Mouse (Mus musculus) retina, embryonic 14.5 days (tissue): ENCODE measurements around the gene Ctdnep1.

ENCODE experiments used
- DNase-seq: peaks from one replicate; pipeline ENCODE4 v3.0.0-alpha.2; 2015; ENCODE audit warnings: low spot score

The Ctdnep1 gene

GRCm38 (mm10) chr11:69981141-69981762 lies at the start of gene Ctdnep1:
Ctdnep1 (plus strand) TSS chr11:69981156.
- no peak for DNase-seq

- DNase-seq, result no peak
Observed at GRCm38 (mm10) chr11:69931769-69932168, 49.2 kb upstream of the Ctdnep1 start.

- peak; percentile 23 for DNase-seq
Observed at GRCm38 (mm10) chr11:69932254-69932653, 48.7 kb upstream of the Ctdnep1 start.

- DNase-seq, result no peak
Observed at GRCm38 (mm10) chr11:69933066-69933465, 47.9 kb upstream of the Ctdnep1 start.

DNA sequence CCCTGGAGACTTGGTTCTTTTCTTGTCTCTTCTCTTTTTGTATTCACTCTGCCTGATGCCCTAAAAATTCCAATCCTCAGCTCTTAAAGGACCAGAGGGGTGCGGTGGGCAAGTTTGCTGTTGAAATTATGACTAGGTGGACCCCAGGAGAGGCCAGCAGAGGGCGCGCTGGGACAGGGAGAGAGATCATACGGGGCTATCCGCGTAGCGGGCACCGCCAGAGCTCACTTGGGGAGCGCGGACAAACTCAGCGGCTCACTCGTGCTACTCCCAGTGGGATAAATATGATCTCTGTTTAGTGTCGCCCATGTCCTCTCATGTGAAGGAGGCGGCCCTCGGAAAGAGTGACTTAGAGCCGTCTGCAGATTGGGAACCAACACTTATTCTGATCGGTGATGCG lies 46.8 kb upstream of the Ctdnep1 start:
- DNase-seq, result peak; percentile 96

DNA sequence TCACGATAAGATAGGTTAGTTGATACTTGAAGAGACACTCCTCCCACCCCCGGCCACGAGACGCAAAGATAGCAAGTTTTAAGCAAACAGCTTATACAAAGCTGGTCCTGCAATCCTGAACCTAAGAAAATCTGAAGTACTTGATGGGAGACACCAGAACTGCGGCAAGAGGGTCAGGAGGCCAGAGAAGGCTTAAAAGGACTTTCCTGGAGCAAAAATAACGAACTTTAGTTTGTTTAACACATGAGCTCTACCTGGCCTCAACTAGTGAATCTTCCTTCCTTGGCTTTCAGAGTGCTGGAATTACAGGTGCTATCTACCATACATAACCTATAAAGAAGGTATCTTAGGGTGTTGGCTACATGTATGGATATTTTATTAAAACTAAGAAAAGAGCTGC lies 46.3 kb upstream of the Ctdnep1 start:
- no peak for DNase-seq

- peak; percentile 85 for DNase-seq
Observed at GRCm38 (mm10) chr11:69935137-69935879, 45.6 kb upstream of the Ctdnep1 start, which contains the start of gene Ybx2. Ybx2 (plus strand) TSS chr11:69935796.

- DNase-seq, result no peak
Observed at GRCm38 (mm10) chr11:69936156-69936555, 44.8 kb upstream of the Ctdnep1 start.

DNA sequence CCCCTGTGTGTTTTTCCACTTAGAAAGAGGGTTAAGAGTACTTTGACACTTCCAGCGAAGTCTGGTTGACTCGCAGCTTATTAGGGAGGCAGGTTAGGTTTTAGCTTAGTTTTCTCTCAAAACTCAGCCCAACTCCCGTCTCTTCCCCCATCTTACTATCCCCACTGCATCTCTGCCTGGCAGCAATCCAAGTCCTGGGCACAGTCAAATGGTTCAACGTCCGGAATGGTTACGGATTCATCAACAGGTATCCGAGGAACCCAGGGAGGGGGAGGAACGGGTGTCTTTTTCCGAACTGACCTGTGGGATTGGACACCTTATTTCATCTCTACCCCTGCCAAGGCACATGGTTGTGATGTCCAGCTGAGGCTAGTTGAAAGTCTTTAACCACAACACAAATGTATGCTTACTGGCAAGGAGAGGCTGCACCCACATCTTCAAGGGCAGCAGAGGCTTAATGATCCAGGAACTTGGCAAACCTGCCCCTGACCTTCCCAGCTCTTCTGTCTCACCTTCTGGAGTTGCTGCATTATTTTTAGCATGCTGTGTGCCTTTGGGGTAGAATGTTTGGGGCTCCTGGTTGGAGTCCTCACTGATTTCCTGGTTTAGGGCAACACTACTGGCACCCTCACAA lies 44.1 kb upstream of the Ctdnep1 start:
- no peak for DNase-seq

GRCm38 (mm10) chr11:69937385-69937784 lies 43.6 kb upstream of the Ctdnep1 start:
- DNase-seq, result no peak

- no peak for DNase-seq
Observed at GRCm38 (mm10) chr11:69937834-69938233, 43.1 kb upstream of the Ctdnep1 start.

- no peak for DNase-seq
Observed at GRCm38 (mm10) chr11:69938401-69938979, 42.5 kb upstream of the Ctdnep1 start.

- no peak for DNase-seq
Observed at GRCm38 (mm10) chr11:69939181-69939580, 41.8 kb upstream of the Ctdnep1 start.

DNA sequence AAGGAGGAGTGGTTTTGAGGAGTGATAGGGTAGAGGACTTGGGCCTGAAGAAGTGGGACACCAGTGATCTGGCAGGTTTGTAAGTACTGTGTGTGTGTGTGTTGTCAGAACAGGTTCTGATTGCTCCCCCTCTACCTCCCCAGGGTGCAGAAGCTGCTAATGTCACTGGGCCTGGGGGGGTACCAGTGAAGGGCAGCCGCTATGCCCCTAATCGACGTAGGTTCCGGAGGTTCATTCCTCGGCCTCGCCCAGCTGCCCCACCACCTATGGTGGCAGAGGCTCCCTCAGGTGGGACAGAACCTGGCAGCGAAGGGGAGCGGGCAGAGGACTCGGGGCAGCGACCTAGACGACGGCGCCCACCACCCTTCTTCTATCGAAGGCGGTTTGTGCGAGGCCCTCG lies 41.2 kb upstream of the Ctdnep1 start:
- no peak for DNase-seq

GRCm38 (mm10) chr11:69940962-69941361 lies 40.0 kb upstream of the Ctdnep1 start:
- no peak for DNase-seq

- no peak for DNase-seq
Observed at GRCm38 (mm10) chr11:69945216-69945615, 35.7 kb upstream of the Ctdnep1 start.

GRCm38 (mm10) chr11:69945997-69946891 lies 34.7 kb upstream of the Ctdnep1 start:
- DNase-seq, result no peak

- DNase-seq, result no peak
Observed at GRCm38 (mm10) chr11:69947337-69948065, 33.5 kb upstream of the Ctdnep1 start.

GRCm38 (mm10) chr11:69948066-69948762 lies 32.7 kb upstream of the Ctdnep1 start, which contains the start of gene Slc2a4:
Slc2a4 (minus strand) TSS chr11:69948188.
- peak; percentile 96 for DNase-seq

GRCm38 (mm10) chr11:69948763-69949150 lies 32.2 kb upstream of the Ctdnep1 start:
- peak; percentile 96 for DNase-seq
